Mouse (Mus musculus) spleen, postnatal 10 days (tissue): ENCODE results near the gene Tmem11.

Experiments
- DNase-seq, 2 experiments: peaks; one replicate each; pipeline ENCODE4 v3.0.0; 2021 to 2022; ENCODE audit warnings: low spot score in 2 of 2

The Tmem11 gene

GRCm38 (mm10) chr11:60878675-60879294, at the start of gene Tmem11:
Gene Tmem11, minus strand, starts transcription at chr11:60879272.
- peak; percentile 89 to 95 for DNase-seq

GRCm38 (mm10) chr11:60927264-60927663, 48.2 kb upstream of the Tmem11 start:
- DNase-seq: peak; percentile 93 to 94

GRCm38 (mm10) chr11:60924981-60925380, 45.9 kb upstream of the Tmem11 start:
- DNase-seq: peak in 1 of 2 experiments; percentile 52

- peak; percentile 72 to 86 for DNase-seq
These were observed 45.4 kb upstream of the Tmem11 start for GRCm38 (mm10) chr11:60924498-60924897.

- no peak for DNase-seq
These were observed 43.9 kb upstream of the Tmem11 start for GRCm38 (mm10) chr11:60922964-60923363.

GRCm38 (mm10) chr11:60922195-60922594, 43.1 kb upstream of the Tmem11 start:
- DNase-seq: peak; percentile 49 to 55

- no peak for DNase-seq
These were observed 40.9 kb upstream of the Tmem11 start for GRCm38 (mm10) chr11:60920021-60920420.

GRCm38 (mm10) chr11:60915201-60915600, 36.1 kb upstream of the Tmem11 start:
- no peak for DNase-seq

- no peak for DNase-seq
These were observed 35.4 kb upstream of the Tmem11 start, which contains the start of gene Natd1 for GRCm38 (mm10) chr11:60914491-60914890. Gene Natd1, minus strand, starts transcription at chr11:60914750.

GRCm38 (mm10) chr11:60913301-60914196, 34.5 kb upstream of the Tmem11 start:
- peak; percentile 95 to 96 for DNase-seq

- peak; percentile 13 to 42 for DNase-seq
These were observed 33.5 kb upstream of the Tmem11 start for GRCm38 (mm10) chr11:60912525-60912973.

GRCm38 (mm10) chr11:60909626-60910025, 30.6 kb upstream of the Tmem11 start:
- DNase-seq: no peak

- DNase-seq: no peak
These were observed 29.0 kb upstream of the Tmem11 start for GRCm38 (mm10) chr11:60908073-60908472.

GRCm38 (mm10) chr11:60906449-60906848, 27.4 kb upstream of the Tmem11 start:
- DNase-seq: no peak

GRCm38 (mm10) chr11:60905407-60906120, 26.5 kb upstream of the Tmem11 start:
- DNase-seq: no peak

GRCm38 (mm10) chr11:60903661-60904061, 24.6 kb upstream of the Tmem11 start:
- no peak for DNase-seq

- no peak for DNase-seq
These were observed 23.4 kb upstream of the Tmem11 start for GRCm38 (mm10) chr11:60902486-60902885.

- no peak for DNase-seq
These were observed 22.9 kb upstream of the Tmem11 start for GRCm38 (mm10) chr11:60902001-60902400.

GRCm38 (mm10) chr11:60895915-60896314, 16.8 kb upstream of the Tmem11 start:
- DNase-seq: no peak

- DNase-seq: no peak
These were observed 11.7 kb upstream of the Tmem11 start for GRCm38 (mm10) chr11:60890744-60891143.

- DNase-seq: no peak
These were observed 11.2 kb upstream of the Tmem11 start for GRCm38 (mm10) chr11:60890286-60890685.

GRCm38 (mm10) chr11:60889861-60890260, 10.8 kb upstream of the Tmem11 start:
- no peak for DNase-seq
